Mouse (Mus musculus): ENCODE measurements around the gene Pik3r5. TPM values are rescaled to one million over a fixed set of nuclear protein-coding genes. Genes with fewer than 3 reads are reported as not detected.

Pik3r5 gene
- polyA plus RNA-seq, 1 experiment: 3.7 TPM

DNA sequence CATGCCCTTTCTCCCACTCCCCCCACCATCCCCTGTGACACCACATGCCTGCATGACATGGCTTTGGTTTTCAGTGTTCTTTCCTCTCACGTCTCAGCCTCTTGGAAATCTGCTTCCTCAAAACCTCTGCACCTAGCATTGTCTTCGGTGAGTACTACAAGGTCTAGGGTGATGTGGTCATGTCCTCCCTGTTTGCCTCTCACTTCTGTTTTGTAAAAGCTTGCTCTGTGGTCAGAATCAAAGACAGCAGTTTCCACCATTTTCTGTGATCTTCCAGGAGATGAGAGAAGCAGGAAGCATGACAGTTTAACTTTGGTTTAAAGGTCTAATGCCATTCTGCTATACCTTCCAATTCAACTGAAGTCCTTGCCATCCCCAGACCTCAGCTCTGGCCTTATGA, 15.3 kb downstream of the Pik3r5 start:
- no peak for DNase-seq (ENCODE audit: low read depth)

DNA sequence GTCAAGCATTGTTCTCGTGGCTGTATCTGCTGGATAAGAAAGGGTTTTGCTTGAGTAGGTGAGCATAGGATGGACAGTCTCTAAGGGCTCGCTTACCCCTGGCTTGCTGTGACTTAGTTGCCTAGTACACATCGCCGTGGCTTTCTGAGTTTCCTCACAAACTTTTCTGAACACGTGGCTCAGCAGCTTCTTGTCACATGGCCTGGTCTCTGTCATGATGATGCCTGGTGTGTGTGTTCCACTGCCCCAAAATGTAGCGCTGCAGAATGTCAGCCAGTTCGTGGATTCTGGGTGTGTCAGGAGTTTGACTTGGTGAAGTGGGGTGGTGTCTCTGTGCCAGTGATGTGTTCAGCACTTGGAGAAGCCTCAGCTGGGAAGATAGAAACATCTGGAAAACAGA, 16.4 kb downstream of the Pik3r5 start:
- DNase-seq (ENCODE audit: low read depth): no peak

DNA sequence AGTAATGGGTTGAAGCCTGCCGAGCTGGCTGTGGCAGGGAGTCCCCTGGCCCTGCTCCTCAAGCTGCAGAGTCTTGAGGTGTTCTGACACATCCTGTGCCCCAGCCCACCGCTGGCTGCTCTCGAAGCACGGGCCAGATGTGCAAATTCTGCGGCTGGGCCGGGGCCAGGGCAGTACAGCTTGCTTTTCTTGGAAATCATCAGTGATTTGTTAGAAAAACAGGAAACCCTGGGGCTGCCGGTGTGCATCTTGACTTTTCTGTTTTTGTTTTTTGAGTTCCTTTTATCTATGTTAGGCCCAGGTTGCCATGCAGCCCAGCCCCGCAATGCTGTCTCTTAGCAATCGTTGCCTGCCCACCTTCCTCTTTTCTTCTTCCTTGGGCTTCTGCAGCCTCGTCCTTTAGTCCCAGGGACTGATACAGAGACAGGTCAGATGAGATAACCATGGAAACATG, 19.4 kb downstream of the Pik3r5 start:
- no peak for DNase-seq (ENCODE audit: low read depth)

DNA sequence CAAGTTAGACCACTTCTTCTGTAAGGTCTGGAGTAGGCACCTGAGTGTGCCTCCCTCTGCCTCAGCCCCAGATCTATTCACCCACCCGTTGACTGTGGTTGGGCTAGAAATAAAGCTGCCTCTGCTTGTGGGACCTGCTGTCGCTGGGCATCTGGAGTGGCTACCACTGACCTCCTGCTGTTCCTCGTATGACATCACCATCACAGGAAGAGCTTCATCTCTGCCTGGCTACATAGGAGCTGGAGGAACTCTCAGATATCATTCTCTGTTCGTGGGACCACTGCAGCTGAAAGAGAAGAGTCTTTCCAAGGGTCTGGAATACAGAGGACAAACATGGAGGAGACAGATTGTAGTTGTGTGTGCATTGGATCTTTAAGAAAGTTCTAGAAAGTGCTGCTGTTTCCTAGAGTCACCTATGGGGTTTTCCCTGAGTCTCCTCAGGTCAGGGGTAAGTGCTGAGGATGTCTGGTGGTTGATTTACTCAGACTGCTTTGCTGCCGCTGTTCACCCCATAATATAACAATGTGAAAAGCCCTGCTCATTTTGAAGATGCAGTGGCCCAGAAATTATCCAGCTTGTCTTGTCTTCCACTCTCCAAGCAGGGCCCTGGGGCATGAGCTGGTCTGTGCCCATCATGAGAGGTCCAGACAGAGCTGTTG, 20.0 kb downstream of the Pik3r5 start:
- DNase-seq (ENCODE audit: low read depth): no peak

DNA sequence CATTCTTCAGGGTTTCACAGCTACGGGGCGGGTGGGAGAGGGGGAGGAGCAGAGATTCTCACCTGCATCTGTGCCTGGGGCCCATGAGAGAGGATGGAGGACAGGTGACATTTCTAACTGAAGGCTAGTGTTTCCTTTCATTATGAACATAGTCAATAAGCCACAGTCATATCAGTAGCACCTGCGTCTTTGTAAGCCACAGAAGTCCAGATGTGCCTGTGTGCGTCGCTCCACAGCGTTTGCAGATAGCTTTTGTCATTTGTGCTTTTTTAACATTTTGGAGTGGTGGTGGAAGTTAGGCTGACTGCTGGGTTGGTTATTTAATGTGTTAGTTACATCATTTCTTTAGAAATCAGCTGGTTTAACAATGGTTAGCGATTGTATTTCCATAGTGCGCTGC, 20.8 kb downstream of the Pik3r5 start:
- DNase-seq (ENCODE audit: low read depth): no peak

DNA sequence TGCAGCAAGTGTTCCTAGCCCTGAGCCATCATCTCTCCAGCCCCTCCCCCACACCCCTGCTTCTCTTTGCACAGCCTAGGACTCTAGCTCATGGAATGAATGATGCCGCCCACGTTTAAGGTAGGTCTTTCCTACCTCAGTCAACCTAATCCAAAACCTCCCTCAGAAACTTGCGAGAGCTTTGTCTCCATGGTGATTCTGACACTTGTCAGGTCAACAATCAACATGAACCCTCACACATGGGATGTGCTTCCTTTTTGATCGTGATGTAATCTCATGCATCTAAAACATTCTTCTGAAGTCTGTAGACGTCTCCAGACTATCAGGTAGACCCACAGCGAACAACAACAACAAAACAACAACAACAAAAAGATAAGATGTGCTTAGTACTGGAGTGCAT, 21.4 kb downstream of the Pik3r5 start:
- DNase-seq (ENCODE audit: low read depth): no peak

DNA sequence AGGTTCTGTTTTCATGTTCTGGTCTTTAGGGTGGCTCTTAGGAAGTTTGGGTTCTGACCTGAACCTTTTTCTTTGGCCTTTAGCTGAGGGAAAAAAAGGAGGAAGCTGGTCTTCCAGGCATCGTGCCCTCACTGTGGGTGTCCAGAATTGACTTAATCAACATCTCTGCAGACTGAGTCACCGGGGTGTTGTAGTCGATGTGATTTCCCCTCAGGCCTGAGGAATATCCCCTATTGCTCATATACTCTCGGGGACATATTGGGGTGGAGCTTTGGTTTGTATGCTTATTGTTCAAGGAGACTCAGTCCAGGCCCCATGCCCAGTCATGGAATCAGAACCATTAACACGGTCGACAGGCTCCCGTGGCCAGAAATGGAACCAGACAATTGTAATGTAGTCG, 26.2 kb downstream of the Pik3r5 start:
- peak; percentile 41 for DNase-seq (ENCODE audit: low read depth)

DNA sequence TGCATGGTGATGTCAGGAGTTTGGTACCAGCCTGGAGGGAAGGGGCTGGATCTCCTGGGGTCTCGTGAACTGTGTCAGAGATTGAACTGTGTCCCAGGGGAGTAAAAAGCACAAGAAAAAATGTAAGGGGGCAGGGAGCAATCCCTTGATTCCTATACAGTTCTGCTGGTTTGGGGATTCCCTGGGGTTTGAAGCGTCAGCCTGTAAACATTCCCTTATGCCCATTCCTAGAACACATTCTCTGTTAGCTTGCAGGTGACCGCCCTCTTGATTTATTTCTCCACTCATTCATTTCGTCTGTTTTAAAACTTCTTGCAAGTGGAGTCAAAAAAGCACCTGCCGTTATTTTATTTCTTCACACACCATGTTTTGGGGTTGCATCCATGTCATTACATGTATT, 27.1 kb downstream of the Pik3r5 start:
- DNase-seq (ENCODE audit: low read depth): no peak

DNA sequence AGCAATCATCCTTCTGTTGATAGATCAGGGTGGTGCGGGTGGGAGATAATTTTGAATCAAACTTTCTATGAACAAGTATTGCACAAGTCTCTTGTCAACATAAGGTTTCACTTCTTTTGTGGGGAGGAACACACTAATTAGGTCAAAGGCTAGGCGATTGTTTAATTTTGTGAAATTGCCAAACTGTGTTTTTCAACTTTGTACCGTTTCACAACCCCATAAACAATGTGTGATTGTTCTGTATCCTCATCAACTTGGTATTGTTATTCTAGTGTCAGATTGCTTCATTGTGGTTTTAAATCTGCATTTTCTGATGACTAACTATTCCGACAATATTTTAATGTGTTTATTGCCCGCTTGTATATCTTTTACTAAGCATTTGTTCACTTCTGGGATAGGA, 27.6 kb downstream of the Pik3r5 start:
- peak; percentile 64 for DNase-seq (ENCODE audit: low read depth)

DNA sequence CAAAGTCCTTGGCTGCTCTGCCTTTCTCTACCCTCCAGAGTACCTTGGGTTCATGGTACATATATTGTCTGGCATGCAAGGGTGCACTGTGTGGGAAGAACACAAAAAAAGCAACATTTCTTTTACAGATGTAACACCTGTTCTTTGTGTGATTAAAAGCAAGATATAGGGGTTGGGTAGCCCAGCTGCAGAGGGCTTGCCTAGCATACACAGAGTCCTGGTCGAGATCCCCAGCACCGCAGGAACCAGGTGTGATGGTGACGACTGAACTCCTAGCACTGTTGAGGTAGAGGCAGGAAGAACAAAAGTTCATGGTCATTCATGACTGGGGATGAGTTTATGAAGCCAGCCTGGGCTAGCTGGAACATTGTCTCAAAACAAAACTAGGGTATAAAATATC, 30.8 kb downstream of the Pik3r5 start:
- DNase-seq (ENCODE audit: low read depth): no peak

DNA sequence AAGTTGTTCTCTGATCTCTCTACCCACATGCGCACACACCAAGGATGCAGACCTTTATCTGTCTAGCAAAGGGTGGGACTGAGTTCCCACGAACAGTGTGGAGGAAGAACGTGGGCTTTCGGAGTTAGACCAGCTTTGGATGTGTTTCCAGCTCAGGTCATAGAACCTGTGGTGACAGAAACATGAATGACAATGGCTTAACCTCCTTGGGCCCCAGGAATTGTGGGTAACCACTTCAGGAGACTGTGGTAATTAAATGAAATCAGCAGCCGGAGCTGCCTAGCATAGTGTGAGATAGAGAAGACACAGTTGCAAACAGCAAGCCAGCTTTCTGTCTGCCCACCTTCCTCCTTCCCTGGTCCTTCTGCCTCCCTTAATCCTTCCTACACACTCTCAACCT, 32.3 kb downstream of the Pik3r5 start:
- no peak for DNase-seq (ENCODE audit: low read depth)

DNA sequence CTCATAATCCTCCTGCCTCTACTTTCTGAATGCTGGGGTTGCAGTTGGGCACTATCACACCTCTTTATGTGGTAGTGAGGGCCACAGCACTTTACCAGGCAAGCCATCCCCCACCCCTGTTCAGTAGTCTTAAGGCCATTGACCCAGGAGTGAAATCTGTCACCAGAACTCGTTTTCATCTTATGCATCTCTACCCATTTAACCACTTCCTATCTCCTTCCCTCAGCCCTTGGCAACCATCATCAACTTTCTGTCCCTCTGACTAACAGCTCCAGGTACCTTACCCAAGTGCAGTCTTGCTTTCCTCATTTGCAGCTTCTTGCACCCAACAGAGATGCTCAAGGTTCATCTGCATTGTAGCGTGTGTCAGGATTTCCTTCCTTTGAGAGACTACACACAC, 33.2 kb downstream of the Pik3r5 start:
- no peak for DNase-seq (ENCODE audit: low read depth)

DNA sequence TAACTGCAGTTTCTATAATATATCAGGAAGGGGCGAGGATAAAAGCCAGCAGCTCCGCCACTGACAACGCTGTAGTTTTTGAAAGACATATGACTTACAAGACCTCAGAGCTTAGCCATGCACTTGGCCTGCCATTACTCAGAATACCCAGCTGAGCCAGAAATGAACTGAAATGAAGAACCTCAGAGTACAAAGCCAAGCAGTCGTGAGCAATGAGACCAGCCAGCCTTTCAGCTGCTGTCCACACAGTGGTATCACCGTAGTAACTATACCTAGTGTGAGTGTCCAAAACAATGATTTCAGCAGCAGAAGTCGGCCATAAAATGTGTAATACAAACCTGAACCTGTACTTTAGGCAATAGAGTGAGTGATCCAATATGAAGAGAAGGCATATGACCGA, 35.5 kb downstream of the Pik3r5 start:
- no peak for DNase-seq (ENCODE audit: low read depth)

DNA sequence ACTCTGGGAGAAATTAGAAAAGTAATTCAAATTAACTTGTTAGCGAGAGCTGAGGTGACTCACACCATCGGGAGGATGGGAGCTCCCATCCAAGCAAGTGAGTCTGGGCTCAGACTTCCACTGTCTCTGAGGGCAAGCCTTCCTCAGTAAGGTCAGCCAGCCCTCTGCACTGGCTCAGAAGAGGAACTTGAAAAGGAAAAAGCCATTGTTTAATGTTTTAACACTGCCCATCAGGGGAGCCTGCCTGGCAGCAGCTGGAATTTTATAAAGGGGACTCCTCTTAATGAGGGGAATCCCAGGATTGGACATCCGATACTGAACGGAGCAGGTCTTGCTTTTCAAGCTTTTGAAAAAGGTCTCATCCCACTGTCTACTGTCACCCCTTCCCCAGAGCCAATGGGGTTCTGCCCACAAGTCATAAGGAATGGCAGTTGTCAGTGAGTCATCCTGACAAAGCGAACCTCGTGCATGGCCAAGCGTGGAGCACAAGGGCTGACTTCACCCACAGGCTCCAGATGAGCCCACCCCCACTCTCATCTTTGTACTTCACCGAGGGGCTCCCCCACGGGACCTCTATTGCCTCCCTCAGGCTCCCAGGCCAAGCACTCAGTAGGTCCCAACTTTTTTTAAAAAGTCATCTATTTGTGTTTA, 36.2 kb downstream of the Pik3r5 start:
- DNase-seq (ENCODE audit: low read depth): no peak

DNA sequence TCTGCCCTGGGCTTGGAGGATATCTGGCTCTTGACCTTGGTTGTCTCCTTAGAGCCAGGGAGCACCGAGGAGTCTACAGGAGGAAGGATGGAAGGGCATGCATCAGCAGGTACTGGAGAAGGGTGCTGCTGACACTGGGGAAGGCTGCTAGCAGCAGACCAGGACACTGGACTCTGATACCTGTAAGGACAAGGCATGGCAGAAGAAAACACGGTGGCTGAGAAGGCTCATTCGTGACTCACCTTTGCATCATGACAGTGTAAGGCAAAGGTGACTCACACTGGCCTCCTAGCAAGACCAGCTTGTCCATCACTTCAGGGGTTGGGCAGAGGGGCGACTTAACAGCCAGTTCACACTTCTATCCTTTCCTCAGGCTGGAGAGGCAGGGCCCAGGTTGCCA, 37.0 kb downstream of the Pik3r5 start:
- no peak for DNase-seq (ENCODE audit: low read depth)

DNA sequence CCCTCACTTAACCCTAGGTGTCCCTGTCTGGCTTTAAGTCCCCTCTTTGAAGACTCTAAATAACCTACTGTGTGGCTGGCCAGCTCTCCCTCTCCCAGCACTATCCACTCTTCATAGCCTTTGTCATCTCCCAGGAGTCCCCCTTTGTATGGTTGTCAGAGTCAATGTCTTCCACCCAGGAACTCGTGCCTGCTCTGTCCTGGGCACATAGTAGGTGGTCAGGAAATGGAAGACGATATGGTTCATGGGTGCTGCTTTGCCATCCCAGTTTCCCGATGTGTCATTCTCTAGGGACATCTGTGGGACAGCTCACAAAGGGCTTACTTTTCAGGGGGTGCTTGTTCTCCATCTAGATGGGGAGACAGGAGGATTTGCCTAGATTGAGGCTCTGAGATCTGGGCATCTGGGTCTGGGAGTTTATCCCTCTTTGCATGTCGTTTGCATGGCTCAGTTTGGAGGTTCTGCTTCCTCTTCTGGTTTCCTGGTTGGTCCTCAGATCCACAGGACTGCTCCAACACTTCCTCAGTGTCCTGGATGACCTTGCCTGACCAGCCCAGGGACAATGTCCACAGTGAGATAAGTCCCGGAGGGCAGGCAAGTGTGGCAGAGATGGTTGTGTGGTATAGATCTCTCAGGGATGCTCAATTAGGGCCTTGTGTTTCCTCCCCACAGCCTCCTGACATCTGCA, 40.4 kb downstream of the Pik3r5 start:
- DNase-seq (ENCODE audit: low read depth): no peak

DNA sequence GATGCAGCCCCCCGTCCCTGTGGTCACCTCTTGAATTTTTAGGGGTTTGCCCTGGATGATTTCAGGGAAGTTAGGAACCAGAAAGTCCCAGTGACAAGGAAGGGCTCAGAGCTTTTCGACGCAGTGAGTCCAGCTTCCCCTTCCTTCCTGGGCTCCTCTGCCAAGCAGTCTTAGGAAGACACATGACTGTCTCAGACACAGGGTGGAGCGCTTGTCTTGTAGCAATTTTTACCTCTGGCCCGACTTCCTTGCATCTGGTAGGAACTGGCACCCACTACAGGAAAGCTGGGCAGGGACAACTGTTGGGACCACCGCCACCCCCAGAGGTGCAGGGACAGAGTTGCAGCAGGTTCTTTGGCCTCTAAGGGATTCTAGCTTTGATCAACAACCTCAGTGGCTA, 42.7 kb downstream of the Pik3r5 start:
- DNase-seq (ENCODE audit: low read depth): no peak

DNA sequence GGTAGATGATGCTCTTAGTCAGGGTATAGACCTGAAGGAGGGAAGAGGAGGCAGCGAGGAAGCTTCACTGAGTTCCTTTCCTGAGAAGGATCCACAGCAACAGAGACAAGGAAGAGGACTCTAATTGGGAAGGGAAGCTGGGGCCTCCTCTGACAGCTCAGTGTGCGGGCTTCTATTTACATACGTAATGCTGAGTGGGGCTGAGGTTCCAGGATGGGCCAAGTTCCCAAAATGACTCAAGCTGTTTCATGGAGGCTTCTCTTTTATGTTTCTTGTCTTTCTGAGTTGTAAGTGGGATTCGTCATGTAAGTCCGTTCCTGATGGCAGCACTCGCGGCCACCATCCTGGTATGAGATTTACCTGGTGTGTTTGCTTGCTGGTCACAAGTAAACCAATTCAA, 43.8 kb downstream of the Pik3r5 start:
- no peak for DNase-seq (ENCODE audit: low read depth)

DNA sequence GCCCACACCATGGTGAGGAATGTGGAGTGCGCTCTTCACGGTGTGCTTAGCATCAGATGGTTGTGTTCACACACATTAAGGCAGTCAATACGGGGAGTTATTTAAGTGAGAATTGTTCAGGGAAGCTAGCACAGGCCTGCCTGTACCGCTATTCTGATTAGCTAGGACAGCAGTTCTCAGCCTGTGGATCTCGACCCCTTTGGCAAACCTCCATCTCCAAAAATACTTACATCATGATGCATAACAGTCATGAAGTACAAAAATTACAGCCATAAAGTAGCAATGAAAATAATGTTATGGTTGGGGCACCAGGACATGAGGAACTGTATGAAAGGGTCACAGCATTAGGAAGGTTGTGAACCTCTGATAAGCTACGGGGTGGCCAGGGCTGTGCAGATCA, 45.7 kb downstream of the Pik3r5 start:
- DNase-seq (ENCODE audit: low read depth): no peak

DNA sequence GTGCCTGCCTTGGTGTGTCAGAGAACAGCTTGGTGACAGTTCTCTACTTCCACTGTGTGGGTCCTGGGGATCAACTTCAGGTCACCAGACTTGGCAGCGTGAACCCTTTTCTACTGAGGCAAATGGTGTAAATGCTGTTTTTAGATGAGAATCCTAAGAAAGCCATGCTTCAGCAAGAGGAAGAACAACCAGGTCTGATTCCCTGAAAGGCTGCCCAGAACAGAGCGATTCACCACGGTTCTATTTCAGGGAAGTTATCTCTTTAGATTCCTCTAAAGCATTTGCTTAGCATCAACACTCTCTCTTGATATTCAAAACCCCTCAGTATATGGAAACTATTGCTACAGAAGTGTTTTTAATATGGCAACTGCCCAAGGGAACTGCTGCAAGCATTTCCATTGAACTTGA, 46.7 kb downstream of the Pik3r5 start:
- DNase-seq (ENCODE audit: low read depth): no peak

DNA sequence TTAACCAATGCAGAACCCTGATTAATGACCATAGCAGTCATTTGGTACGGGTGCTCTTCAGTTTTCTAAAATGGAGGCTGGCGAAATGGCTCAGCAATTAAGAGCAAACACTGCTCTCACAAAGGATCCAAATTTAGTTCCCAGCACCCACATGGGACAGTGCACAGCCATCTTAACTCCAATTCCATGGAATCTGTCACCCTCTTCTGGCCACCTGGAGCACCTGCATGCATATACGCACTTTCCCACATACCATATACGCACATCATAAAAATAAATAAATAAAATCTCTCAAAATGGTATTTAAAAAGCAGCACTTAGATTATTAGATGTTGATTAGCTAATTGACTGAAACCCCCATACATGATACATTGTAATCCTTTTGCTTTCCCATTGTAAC, 48.7 kb downstream of the Pik3r5 start:
- no peak for DNase-seq (ENCODE audit: low read depth)

DNA sequence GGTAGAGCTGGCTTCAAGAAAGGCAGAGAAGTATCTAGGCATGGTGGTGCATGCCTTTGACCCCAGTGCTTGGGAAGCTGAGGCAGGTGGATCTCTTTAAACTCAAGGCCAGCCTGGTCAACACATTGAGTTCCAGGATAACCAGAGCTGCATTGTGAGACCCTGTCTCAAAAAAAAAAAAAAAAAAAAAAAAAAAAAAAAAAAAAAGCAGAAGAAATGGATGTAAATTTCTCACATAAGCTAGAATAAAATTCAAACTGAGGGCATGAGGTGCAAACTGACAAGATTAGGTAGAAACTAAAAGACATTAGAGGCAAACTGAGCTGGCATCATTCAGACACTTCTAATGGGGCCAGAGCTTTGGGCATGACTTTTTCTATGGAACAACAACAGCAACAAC, 50.1 kb downstream of the Pik3r5 start:
- DNase-seq (ENCODE audit: low read depth): no peak

DNA sequence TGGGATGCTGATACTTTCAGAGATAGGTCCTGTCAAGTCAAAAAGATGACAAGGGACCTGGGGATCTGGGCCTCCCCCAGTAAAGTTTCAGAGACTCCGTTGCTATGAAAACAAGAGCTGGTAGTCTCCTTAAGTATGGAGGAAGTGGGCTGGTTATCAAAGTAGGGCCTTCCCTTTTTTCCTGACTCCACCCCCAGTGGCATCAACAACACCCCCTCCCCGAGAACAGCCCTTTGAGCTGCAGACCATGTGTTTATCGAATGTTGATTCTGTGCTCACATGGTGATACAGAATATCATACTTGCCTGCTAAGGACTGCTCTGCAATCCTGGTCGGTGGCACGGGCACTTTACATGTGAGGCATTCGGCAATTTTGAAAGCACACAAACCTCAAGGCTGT, 51.3 kb downstream of the Pik3r5 start:
- DNase-seq (ENCODE audit: low read depth): no peak
